Mouse (Mus musculus) monocyte, adult 5-6 weeks (primary cell): ENCODE measurements at regions not wholly inside any gene's neighbourhood (a gene's known extent, or its start where the extent isn't known, plus 50 kb on each side); places are given as distances from the start of the nearest gene placed in this dataset.
A peak's percentile ranks its signal among the peaks of the same experiment; 100 is the strongest.

Experiments
- ATAC-seq: fragments of 153-309, 156-312 bp; replicated peaks from 2 replicates; pipeline ENCODE4 v1.8.0; 2017; ENCODE audit warnings: mild to moderate bottlenecking; ENCODE audit not compliant: low TSS enrichment, insufficient number of reproducible peaks, severe bottlenecking, poor library complexity, low FRiP score

GRCm38 (mm10) chr10:83819266-83819949 is 96.7 kb downstream of the 1500009L16Rik start:
- 0 out of 2 replicates have a peak, but pooled peaks have one; percentile 50 for ATAC-seq

- no peak for ATAC-seq
Measured at GRCm38 (mm10) chr10:83819950-83820275, 97.2 kb downstream of the 1500009L16Rik start.

GRCm38 (mm10) chr10:83821089-83821488 is 98.4 kb downstream of the 1500009L16Rik start:
- no peak for ATAC-seq

- no peak for ATAC-seq
Measured at GRCm38 (mm10) chr10:83826105-83826504, 103.4 kb downstream of the 1500009L16Rik start.

- ATAC-seq: no peak
Measured at GRCm38 (mm10) chr10:83836351-83836750, 113.7 kb downstream of the 1500009L16Rik start.

- no peak for ATAC-seq
Measured at GRCm38 (mm10) chr10:83840226-83840625, 117.6 kb downstream of the 1500009L16Rik start.

GRCm38 (mm10) chr10:83850881-83851280 is 128.2 kb downstream of the 1500009L16Rik start:
- ATAC-seq: no peak

- no peak for ATAC-seq
Measured at GRCm38 (mm10) chr10:83852194-83852593, 129.5 kb downstream of the 1500009L16Rik start.

GRCm38 (mm10) chr10:83852806-83853205 is 130.1 kb downstream of the 1500009L16Rik start:
- ATAC-seq: no peak

- ATAC-seq: no peak
Measured at GRCm38 (mm10) chr10:83857794-83858442, 135.3 kb downstream of the 1500009L16Rik start.

- ATAC-seq: no peak
Measured at GRCm38 (mm10) chr10:83858689-83859088, 136.0 kb downstream of the 1500009L16Rik start.

- ATAC-seq: no peak
Measured at GRCm38 (mm10) chr10:83859633-83860032, 137.0 kb downstream of the 1500009L16Rik start.

- no peak for ATAC-seq
Measured at GRCm38 (mm10) chr10:83861574-83862190, 139.0 kb downstream of the 1500009L16Rik start.

GRCm38 (mm10) chr10:83864591-83864990 is 141.9 kb downstream of the 1500009L16Rik start:
- no peak for ATAC-seq

- ATAC-seq: no peak
Measured at GRCm38 (mm10) chr10:83865929-83866328, 143.3 kb downstream of the 1500009L16Rik start.

GRCm38 (mm10) chr10:83871736-83872400 is 149.2 kb downstream of the 1500009L16Rik start:
- no peak for ATAC-seq

- ATAC-seq: no peak
Measured at GRCm38 (mm10) chr10:83878745-83879144, 156.1 kb downstream of the 1500009L16Rik start.

- ATAC-seq: no peak
Measured at GRCm38 (mm10) chr10:83882119-83882890, 159.6 kb downstream of the 1500009L16Rik start.

- ATAC-seq: no peak
Measured at GRCm38 (mm10) chr10:83882891-83883185, 160.2 kb downstream of the 1500009L16Rik start.
